ENCODE assay signal across 25 mouse cellular contexts in the genomic region with DNA sequence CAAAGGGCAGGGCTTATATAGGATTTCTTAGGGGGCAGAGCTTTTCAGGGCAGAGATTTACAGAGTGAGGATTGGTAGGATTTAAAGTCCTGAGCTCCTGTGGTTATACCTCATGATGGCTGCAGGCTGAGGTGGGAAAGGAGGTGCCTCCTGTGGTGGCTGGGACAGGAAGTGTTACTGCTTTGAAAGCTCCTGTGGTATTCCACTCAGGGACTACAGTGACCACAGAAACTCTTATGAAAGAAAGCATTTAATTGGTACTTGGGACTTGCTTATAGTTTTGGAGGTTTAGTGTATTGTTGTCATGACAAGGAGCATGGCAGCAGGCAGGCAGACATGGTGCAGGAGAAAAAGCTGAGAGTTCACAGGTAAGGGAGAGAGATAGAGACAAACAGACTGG.
"Had no signal": no experiment of that assay in that cellular context is flagged by ENCODE, and none has a peak within 500 bp of the region (broad histone marks: within the 10 kb centered on the region; RNA-seq: fewer than 3 reads in every experiment).

No protein-coding gene starts in this region.

- H3K9ac ChIP-seq: heart, embryonic 12.5 days; hindbrain, embryonic 12.5 days; hindbrain, embryonic 14.5 days; intestine, embryonic 15.5 days; kidney, embryonic 15.5 days; limb, embryonic 13.5 days; limb, embryonic 15.5 days; liver, embryonic 13.5 days had no signal

- H3K4me3 ChIP-seq: gastrocnemius, adult 2 months; heart, embryonic 10.5 days; heart, embryonic 12.5 days; hindbrain, embryonic 12.5 days; intestine, embryonic 15.5 days; kidney, embryonic 15.5 days; limb, embryonic 13.5 days; limb, embryonic 15.5 days; liver, embryonic 13.5 days had no signal

- H3K27me3 ChIP-seq: heart, embryonic 12.5 days; hindbrain, embryonic 12.5 days; intestine, embryonic 15.5 days; kidney, embryonic 15.5 days; limb, embryonic 13.5 days; limb, embryonic 15.5 days; liver, embryonic 13.5 days had no signal

- DNase-seq: gastrocnemius, adult 2 months; gastrocnemius, postnatal 10 days; gastrocnemius, postnatal 25 days; heart, postnatal 10 days; heart, postnatal 4 days; kidney, adult 18-20 months; kidney, adult 9 months; kidney, postnatal 14 days; kidney, postnatal 36 days; layer of hippocampus, adult 9-11 months; layer of hippocampus, postnatal 36 days; left cerebral cortex, postnatal 4 days; liver, embryonic 13.5 days had no signal

- H3K4me1 ChIP-seq: hindbrain, embryonic 12.5 days; intestine, embryonic 15.5 days; limb, embryonic 13.5 days; limb, embryonic 15.5 days; liver, embryonic 13.5 days had no signal

- H3K36me3 ChIP-seq: heart, embryonic 10.5 days; heart, embryonic 12.5 days; hindbrain, embryonic 12.5 days; intestine, embryonic 15.5 days; kidney, embryonic 15.5 days; limb, embryonic 13.5 days; limb, embryonic 15.5 days; liver, embryonic 13.5 days had no signal

- H3K27ac ChIP-seq: gastrocnemius, adult 2 months; heart, embryonic 10.5 days; hindbrain, embryonic 12.5 days; hindbrain, embryonic 14.5 days; intestine, embryonic 15.5 days; kidney, embryonic 15.5 days; kidney, postnatal 0 days; limb, embryonic 13.5 days; limb, embryonic 15.5 days; liver, embryonic 13.5 days had no signal

- ATAC-seq: hindbrain, embryonic 16.5 days; inflammation-experienced regulatory T-cells, adult 6 months; intestine, embryonic 15.5 days; intestine, postnatal 0 days had no signal
